Mouse (Mus musculus) stomach, postnatal 0 days (tissue): ENCODE measurements at regions not wholly inside any gene's neighbourhood (a gene's known extent, or its start where the extent isn't known, plus 50 kb on each side); places are given as distances from the start of the nearest gene placed in this dataset.
A peak's percentile ranks its signal among the peaks of the same experiment; 100 is the strongest.
"Not testable (repeated sequence)": the region's sequence is repeated elsewhere in the genome, so short reads cannot be mapped to it uniquely, and the experiment has no call there.

Source experiments
- ATAC-seq: fragments of 200-750 bp; cut with Nextera tagmentation; 2 replicates; pipeline ENCODE4 v1.8.0; 2017; ENCODE audit not compliant: low FRiP score, low TSS enrichment
- DNase-seq: peaks from one replicate; pipeline ENCODE4 v3.0.0-alpha.2; 2016; ENCODE audit warnings: low spot score
- H3K27ac ChIP-seq: fragments of 300-500 bp; sonication (generic); replicated peaks from 2 replicates; pipeline ENCODE4 v1.5.1; 2014; ENCODE audit warnings: mild to moderate bottlenecking, control low read depth
- H3K27me3 ChIP-seq: fragments of 300-500 bp; sonication (generic); 2 replicates; pipeline ENCODE4 v1.6.1; 2014; ENCODE audit warnings: low read length; ENCODE audit not compliant: control insufficient read depth, insufficient read depth
- H3K36me3 ChIP-seq: fragments of 300-500 bp; sonication (generic); 2 replicates; pipeline ENCODE4 v1.6.1; 2014; ENCODE audit warnings: low read length, mixed read lengths; ENCODE audit not compliant: control insufficient read depth, insufficient read depth
- H3K4me1 ChIP-seq: fragments of 300-500 bp; sonication (generic); replicated peaks from 2 replicates; pipeline ENCODE4 v1.6.1; 2014; ENCODE audit warnings: antibody characterized with exemption; ENCODE audit not compliant: control insufficient read depth, insufficient read depth
- H3K4me2 ChIP-seq: fragments of 300-500 bp; sonication (generic); replicated peaks from 2 replicates; pipeline ENCODE4 v1.6.1; 2014; ENCODE audit warnings: low read depth, mild to moderate bottlenecking, control low read depth, moderate library complexity
- H3K4me3 ChIP-seq: fragments of 300-500 bp; sonication (generic); 2 replicates; pipeline ENCODE4 v1.5.1; 2014; ENCODE audit warnings: low read depth, low read length, control low read depth
- H3K9ac ChIP-seq: fragments of 300-500 bp; sonication (generic); 2 replicates; pipeline ENCODE4 v1.6.1; 2014; ENCODE audit warnings: mild to moderate bottlenecking, low read length, control low read depth, mixed read lengths
- H3K9me3 ChIP-seq: fragments of 300-500 bp; sonication (generic); 2 replicates; pipeline ENCODE4 v1.6.1; 2016; ENCODE audit warnings: low read length; ENCODE audit not compliant: control insufficient read depth
- CTCF ChIP-seq: IDR thresholded peaks from 2 replicates; pipeline ENCODE4 v1.5.1; 2016; ENCODE audit warnings: antibody characterized with exemption, low read depth, mild to moderate bottlenecking, moderate library complexity
- EP300 ChIP-seq: optimal IDR thresholded peaks from 2 replicates; pipeline ENCODE3; 2016; ENCODE audit warnings: antibody characterized with exemption
- WGBS: fragments of 180-500 bp; shearing (Covaris S2); extraction: QIAGEN DNeasy Blood & Tissue Kit; methylation state at CpG from one replicate; pipeline ENCODE4 v1.1.7; 2014; 5-methylcytosine and 5-hydroxymethylcytosine counted together

DNA sequence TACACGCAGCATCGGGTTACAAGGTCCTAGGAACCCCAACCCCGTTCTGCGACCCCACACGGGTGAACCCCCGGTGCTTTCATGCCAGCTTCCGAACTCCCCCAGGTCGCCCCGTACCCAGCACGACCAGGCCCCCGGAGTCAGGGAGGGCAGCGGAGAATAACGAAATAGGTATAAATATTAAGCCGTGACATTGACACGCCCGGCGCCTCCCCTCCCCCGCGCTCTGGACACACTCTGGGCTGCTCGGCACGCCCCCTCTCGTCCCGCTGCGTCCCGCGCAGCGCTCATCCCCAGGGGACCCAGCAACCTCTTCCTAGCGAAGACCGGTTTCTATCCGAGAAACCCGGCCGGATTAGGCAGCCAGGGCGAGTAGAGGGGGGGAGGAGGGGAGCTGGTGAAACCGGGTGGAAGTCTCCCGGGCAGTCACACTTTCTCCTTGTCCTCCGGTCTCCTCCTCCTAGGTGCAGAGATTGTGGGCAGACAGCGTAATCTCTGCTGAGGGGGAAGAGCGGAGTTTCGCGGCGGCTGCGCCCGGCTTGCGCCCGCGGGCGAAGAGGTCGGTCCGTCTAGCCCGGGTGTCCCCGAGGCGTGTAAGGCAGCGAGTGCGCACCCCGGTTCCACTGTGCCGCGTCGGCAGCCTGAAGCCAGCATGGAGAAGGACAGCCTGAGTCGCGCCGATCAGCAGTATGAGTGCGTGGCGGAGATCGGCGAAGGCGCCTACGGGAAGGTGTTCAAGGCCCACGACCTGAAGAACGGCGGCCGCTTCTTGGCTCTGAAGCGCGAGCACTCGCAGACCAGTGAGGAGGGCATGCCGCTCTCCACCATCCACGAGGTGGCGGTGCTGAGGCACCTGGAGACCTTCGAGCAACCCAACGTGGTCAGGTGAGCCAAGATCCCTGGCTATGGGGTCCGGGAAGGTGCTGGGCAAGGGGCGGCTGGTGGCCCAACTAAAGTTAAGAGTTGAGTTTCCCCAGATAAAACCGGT is 177.1 kb upstream of the Gdi2 start:
- Histone ChIP-seq H3K4me2 (peak overlapping the region; percentile 98), H3K9ac (peak overlapping the region; percentile 45)

DNA sequence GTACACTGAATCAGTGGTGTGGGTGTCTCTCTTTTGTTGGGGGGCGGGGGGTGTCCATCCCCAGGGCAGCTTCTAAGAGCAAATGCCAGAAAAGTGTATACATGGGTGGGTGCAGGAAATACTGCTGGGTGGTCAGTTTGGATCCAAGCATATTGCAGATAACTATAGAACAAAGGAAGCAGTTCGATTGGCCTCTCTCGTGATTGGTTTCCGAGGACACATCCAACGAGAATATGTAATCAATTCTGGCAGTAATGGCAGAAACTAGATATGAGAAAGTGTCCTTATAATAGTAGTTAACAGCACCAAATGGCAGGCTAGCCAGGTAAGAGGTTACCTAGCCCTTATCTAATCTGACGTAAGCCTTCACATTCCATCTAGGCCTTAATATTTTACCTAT is 165.2 kb upstream of the Gdi2 start:
- TF ChIP-seq EP300 (no peak), CTCF (no peak)
- H3K27me3 ChIP-seq, result no peaks in the 10 kb centered on the region
- DNase-seq, result no peak
- no peak overlapping the region for H3K9ac ChIP-seq
- no peaks in the 10 kb centered on the region for H3K4me1 ChIP-seq
- no peak overlapping the region for H3K4me3 ChIP-seq
- H3K4me2 ChIP-seq, result no peak overlapping the region
- H3K27ac ChIP-seq, result no peak overlapping the region
- H3K36me3 ChIP-seq, result no peaks in the 10 kb centered on the region
- WGBS, result 71% methylated on average over 6 of the region's 6 CpGs
- H3K9me3 ChIP-seq, result no peaks in the 10 kb centered on the region
- ATAC-seq, result no peak

More for the DNA sequence above, 177.1 kb upstream of the Gdi2 start:
- Histone ChIP-seq H3K4me1 (no peaks in the 10 kb centered on the region), H3K27me3 (peaks cover 6% of the 10 kb centered on the region; the same call in 1 of the 2 replicates), H3K27ac (no peak overlapping the region), H3K4me3 (peak overlapping the region; percentile 64), H3K9me3 (no peaks in the 10 kb centered on the region), H3K36me3 (no peaks in the 10 kb centered on the region)
- WGBS, result 1% methylated on average over 80 of the region's 82 CpGs
- ATAC-seq (peak; percentile 92), DNase-seq (peak; percentile 85)
- TF ChIP-seq CTCF, result peak; percentile 81
- TF ChIP-seq EP300, result no peak

DNA sequence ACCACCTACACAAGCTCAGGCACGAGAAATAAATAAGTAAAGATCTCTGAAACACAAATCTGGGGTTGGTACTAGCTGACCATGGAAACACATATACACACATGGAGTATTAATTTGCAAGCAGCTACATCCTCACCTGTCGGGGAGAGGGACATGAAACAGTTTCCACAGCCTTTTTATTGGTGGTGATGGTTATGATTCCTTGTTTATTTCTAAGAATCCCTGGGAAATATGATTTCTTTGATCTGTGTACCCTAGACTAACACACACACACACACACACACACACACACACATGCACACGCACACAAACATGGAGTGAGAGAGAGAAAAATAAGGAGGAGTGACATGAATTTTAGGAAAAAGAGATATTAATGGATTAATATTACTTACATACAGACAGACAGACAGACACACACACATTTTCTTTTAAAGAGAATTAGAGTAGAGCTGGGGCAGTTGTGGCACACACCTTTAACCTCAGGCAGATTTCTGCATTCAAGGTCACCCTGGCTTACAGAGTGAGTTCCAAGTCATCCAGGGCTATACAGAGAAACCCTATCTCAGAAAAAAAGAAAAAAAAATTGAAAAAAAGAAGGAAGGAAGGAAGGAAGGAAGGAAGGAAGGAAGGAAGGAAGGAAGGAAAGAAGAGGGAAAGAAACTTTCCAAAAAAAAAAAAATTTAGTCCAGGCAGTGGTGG is 164.2 kb upstream of the Gdi2 start:
- DNase-seq, H3K27ac ChIP-seq: not testable (repeated sequence)
- 47% methylated on average over 3 of the region's 3 CpGs for WGBS

DNA sequence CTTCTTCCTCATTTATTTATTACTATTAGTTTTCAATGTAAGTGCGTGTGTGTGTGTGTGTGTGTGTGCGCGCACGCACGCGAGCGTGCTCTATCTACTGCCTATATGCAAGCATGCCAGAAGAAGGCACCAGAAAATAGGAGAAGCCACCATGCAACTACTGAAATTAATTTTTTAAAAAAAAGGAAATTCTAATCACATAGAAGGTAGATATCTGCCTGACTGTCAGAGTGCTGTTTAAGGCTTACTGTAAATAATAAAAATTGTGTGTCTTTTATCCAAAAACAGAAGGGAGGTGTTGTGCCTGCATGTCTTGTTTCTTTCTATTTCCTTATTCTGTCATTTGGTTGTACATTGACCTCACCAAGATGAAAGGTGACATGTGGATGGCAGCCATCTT is 163.1 kb upstream of the Gdi2 start:
- H3K4me3 ChIP-seq, result no peak overlapping the region
- ATAC-seq (no peak), DNase-seq (no peak)
- no peak overlapping the region for H3K27ac ChIP-seq
- H3K4me2 ChIP-seq, result no peak overlapping the region
- no peaks in the 10 kb centered on the region for H3K27me3 ChIP-seq
- 98% methylated on average over 7 of the region's 7 CpGs for WGBS
- no peaks in the 10 kb centered on the region for H3K4me1 ChIP-seq
- no peaks in the 10 kb centered on the region for H3K36me3 ChIP-seq
- no peak overlapping the region for H3K9ac ChIP-seq
- H3K9me3 ChIP-seq, result no peaks in the 10 kb centered on the region
- no peak for TF ChIP-seq EP300
- TF ChIP-seq CTCF, result no peak

More for the DNA sequence above, 164.2 kb upstream of the Gdi2 start:
- not testable (repeated sequence) for H3K9ac ChIP-seq, H3K4me3 ChIP-seq, H3K4me1 ChIP-seq, H3K27me3 ChIP-seq, H3K4me2 ChIP-seq, H3K36me3 ChIP-seq, H3K9me3 ChIP-seq, ATAC-seq

DNA sequence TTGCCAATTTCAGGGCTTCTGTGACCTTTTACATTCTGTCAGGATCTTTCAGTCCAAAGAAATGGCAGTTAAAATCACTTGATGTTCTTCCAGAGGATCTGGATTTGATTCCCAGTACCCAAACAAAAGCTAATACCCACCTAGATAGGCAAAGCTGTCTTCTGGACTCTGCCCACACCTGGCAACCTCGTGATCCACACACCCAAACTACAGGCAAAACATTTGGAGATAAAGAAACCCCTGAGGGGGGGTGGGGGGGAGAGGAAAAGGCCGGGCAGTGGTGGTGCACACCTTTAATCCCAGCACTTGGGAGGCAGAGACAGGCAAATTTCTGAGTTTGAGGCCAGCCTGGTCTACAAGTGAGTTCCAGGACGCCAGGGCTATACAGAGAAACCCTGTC is 160.1 kb upstream of the Gdi2 start:
- not testable (repeated sequence) for H3K9ac ChIP-seq
- WGBS, result 44% methylated on average over 3 of the region's 3 CpGs

DNA sequence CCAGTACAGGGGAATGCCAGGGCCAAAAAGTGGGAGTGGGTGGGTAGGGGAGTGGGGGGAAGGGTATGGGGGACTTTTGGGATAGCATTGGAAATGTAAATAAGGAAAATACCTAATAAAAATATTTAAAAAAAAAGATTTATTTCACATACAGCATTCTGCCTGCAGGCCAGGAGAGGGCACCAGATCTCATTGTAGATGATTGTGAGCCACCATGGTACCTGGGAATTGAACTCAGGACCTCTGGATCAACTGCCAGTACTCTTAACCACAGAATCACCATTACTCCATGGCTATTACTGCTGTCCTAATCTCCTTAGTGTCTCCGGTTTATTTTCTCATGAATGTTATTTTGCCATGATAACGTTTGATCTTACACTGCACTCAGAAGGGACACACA is 132.1 kb upstream of the Gdi2 start:
- not testable (repeated sequence) for H3K9ac ChIP-seq, H3K4me2 ChIP-seq, H3K27me3 ChIP-seq, H3K27ac ChIP-seq, H3K36me3 ChIP-seq, ATAC-seq, H3K4me3 ChIP-seq, H3K4me1 ChIP-seq, DNase-seq, H3K9me3 ChIP-seq
- WGBS, result 88% methylated on average over 2 of the region's 2 CpGs
- peak; percentile 42 for TF ChIP-seq CTCF

More for the DNA sequence above, 160.1 kb upstream of the Gdi2 start:
- H3K36me3 ChIP-seq, H3K27ac ChIP-seq, H3K4me2 ChIP-seq, DNase-seq, ATAC-seq, H3K9me3 ChIP-seq, H3K27me3 ChIP-seq, H3K4me3 ChIP-seq, H3K4me1 ChIP-seq: not testable (repeated sequence)
